Comparison of ENCODE assay signal across 9 mouse cellular contexts in genomic region chr2:37963362-37963761, GRCm38 (mm10).
DNase-seq lines count a peak whose midpoint lies in the region; ATAC-seq and TF ChIP-seq lines count a peak whose summit lies in the region.
"Had no signal": no experiment of that assay in that cellular context is flagged by ENCODE, and none has a peak within 500 bp of the region (broad histone marks: within the 10 kb centered on the region; RNA-seq: fewer than 3 reads in every experiment).

No protein-coding gene starts in this region.

- H3K4me1 ChIP-seq in kidney, embryonic 15.5 days, result no peaks in the 10 kb centered on the region
- H3K4me1 ChIP-seq in forebrain, postnatal 0 days (ENCODE audit: insufficient read depth), result no peaks in the 10 kb centered on the region
- H3K4me1 ChIP-seq in midbrain, embryonic 15.5 days, result peaks cover 4% of the 10 kb centered on the region; the same call in 1 of the 2 replicates

- TF ChIP-seq CTCF in forebrain, postnatal 0 days (IDR thresholded peaks at IDR 0.05; ENCODE audit: low read depth), result no peak

- no peak overlapping the region for H3K9ac ChIP-seq in kidney, embryonic 15.5 days
- H3K9ac ChIP-seq in forebrain, postnatal 0 days, result no peak overlapping the region
- H3K9ac ChIP-seq in midbrain, embryonic 15.5 days, result no peak overlapping the region

- peaks cover 6% of the 10 kb centered on the region; the same call in 1 of the 2 replicates for H3K36me3 ChIP-seq in kidney, embryonic 15.5 days
- no peaks in the 10 kb centered on the region for H3K36me3 ChIP-seq in forebrain, postnatal 0 days (ENCODE audit: insufficient read depth)
- no peaks in the 10 kb centered on the region for H3K36me3 ChIP-seq in midbrain, embryonic 15.5 days (replicated peaks)

- H3K27me3 ChIP-seq in kidney, embryonic 15.5 days, result no peaks in the 10 kb centered on the region
- H3K27me3 ChIP-seq in forebrain, postnatal 0 days (ENCODE audit: insufficient read depth, low read length), result no peaks in the 10 kb centered on the region
- no peaks in the 10 kb centered on the region for H3K27me3 ChIP-seq in midbrain, embryonic 15.5 days (replicated peaks)

- H3K4me3 ChIP-seq in kidney, embryonic 15.5 days (replicated peaks), result no peak overlapping the region
- no peak overlapping the region for H3K4me3 ChIP-seq in forebrain, postnatal 0 days (ENCODE audit: low read depth, low read length)
- H3K4me3 ChIP-seq in midbrain, embryonic 15.5 days, result no peak overlapping the region

- intact Hi-C loops in gastrocnemius, postnatal 36 days (cut with DNase I), result no loop called here

- DNase-seq in kidney, adult 18-20 months, result no peak
- DNase-seq in forebrain, postnatal 0 days, result peak; percentile 50
- peak; percentile 43 to 65 for DNase-seq in layer of hippocampus, postnatal 10 days (ENCODE audit: low spot score in 2 of 2)
- no peak for DNase-seq in gastrocnemius, postnatal 36 days
- no peak for DNase-seq in cerebellum, adult 11 months

- no peak overlapping the region for H3K4me2 ChIP-seq in kidney, embryonic 15.5 days
- H3K4me2 ChIP-seq in forebrain, postnatal 0 days (ENCODE audit: low read depth), result no peak overlapping the region
- no peak overlapping the region for H3K4me2 ChIP-seq in midbrain, embryonic 15.5 days

- 0 out of 2 replicates have a peak overlapping the region, but pooled peaks have one; percentile 3 for H3K27ac ChIP-seq in kidney, embryonic 15.5 days
- peak overlapping the region; percentile 31 for H3K27ac ChIP-seq in forebrain, postnatal 0 days (ENCODE audit: low read depth, low read length)
- H3K27ac ChIP-seq in midbrain, embryonic 15.5 days, result peak overlapping the region; percentile 31; the same call in 1 of the 2 replicates

- WGBS in kidney, embryonic 15.5 days, result 56% methylated on average over 4 of the region's 4 CpGs
- WGBS in forebrain, postnatal 0 days, result 14% methylated on average over 4 of the region's 4 CpGs
- whole genome bisulfite sequencing in midbrain, embryonic 15.5 days, result 20% methylated on average over 4 of the region's 4 CpGs

- no peaks in the 10 kb centered on the region for H3K9me3 ChIP-seq in kidney, embryonic 15.5 days (replicated peaks)
- H3K9me3 ChIP-seq in forebrain, postnatal 0 days (ENCODE audit: low read length), result no peaks in the 10 kb centered on the region
- no peaks in the 10 kb centered on the region for H3K9me3 ChIP-seq in midbrain, embryonic 15.5 days
- H3K9me3 ChIP-seq: G1E had no signal

- ATAC-seq in kidney, embryonic 15.5 days (replicated peaks; ENCODE audit: low FRiP score), result no peak
- peak; percentile 85 for ATAC-seq in forebrain, postnatal 0 days
- ATAC-seq in midbrain, embryonic 15.5 days (replicated peaks), result peak; percentile 60
- ATAC-seq in megakaryocyte, adult 5-6 weeks (ENCODE audit: poor library complexity, severe bottlenecking), result no peak

Comparison
In these comparisons a context has a peak if more than half of its experiments do, and no peak if none do; other contexts are left out.
1. ATAC-seq: peak in forebrain, postnatal 0 days (single experiment) and midbrain, embryonic 15.5 days (single experiment); none in kidney, embryonic 15.5 days (single experiment) and megakaryocyte, adult 5-6 weeks (single experiment).
2. DNase-seq: peak in forebrain, postnatal 0 days (single experiment) and layer of hippocampus, postnatal 10 days (2 of 2); none in kidney, adult 18-20 months (single experiment), gastrocnemius, postnatal 36 days (0 of 2) and cerebellum, adult 11 months (single experiment).
3. Peak in every context shown above with its lines, with median percentiles within 50 percentile points of each other: H3K27ac ChIP-seq.